Mouse (Mus musculus) 3T3-L1 (cell line): Measurements from ENCODE around the gene Rnf216.
"Not testable (repeated sequence)": the region's sequence is repeated elsewhere in the genome, so short reads cannot be mapped to it uniquely, and the experiment has no call there.

Experiments used
- DNase-seq: peaks from one replicate; pipeline ENCODE4 v3.0.0-alpha.2; 2015; ENCODE audit warnings: low read depth, low spot score

The Rnf216 gene

GRCm38 (mm10) chr5:143112281-143113246, at the start of gene Rnf216:
Rnf216 (minus strand) TSS chr5:143112994.
- peak; percentile 97 for DNase-seq

GRCm38 (mm10) chr5:143155534-143155933, 42.7 kb upstream of the Rnf216 start:
- peak; percentile 64 for DNase-seq

GRCm38 (mm10) chr5:143153756-143154155, 41.0 kb upstream of the Rnf216 start:
- DNase-seq: no peak

- DNase-seq: no peak
Measured at GRCm38 (mm10) chr5:143150044-143150443, 37.2 kb upstream of the Rnf216 start.

- no peak for DNase-seq
Measured at GRCm38 (mm10) chr5:143149536-143149935, 36.7 kb upstream of the Rnf216 start.

- DNase-seq: no peak
Measured at GRCm38 (mm10) chr5:143148661-143149060, 35.9 kb upstream of the Rnf216 start.

GRCm38 (mm10) chr5:143147481-143147880, 34.7 kb upstream of the Rnf216 start, which contains the start of gene Olfr718-ps1:
Olfr718-ps1 (minus strand) TSS chr5:143147581.
- no peak for DNase-seq

GRCm38 (mm10) chr5:143137580-143137979, 24.8 kb upstream of the Rnf216 start:
- no peak for DNase-seq

GRCm38 (mm10) chr5:143135042-143135441, 22.2 kb upstream of the Rnf216 start:
- peak; percentile 76 for DNase-seq

GRCm38 (mm10) chr5:143134216-143135010, 21.6 kb upstream of the Rnf216 start:
- not testable (repeated sequence) for DNase-seq

GRCm38 (mm10) chr5:143132935-143133514, 20.2 kb upstream of the Rnf216 start:
- no peak for DNase-seq

GRCm38 (mm10) chr5:143130342-143130741, 17.5 kb upstream of the Rnf216 start:
- DNase-seq: peak; percentile 32

GRCm38 (mm10) chr5:143129101-143129500, 16.3 kb upstream of the Rnf216 start:
- DNase-seq: no peak

GRCm38 (mm10) chr5:143127837-143128236, 15.0 kb upstream of the Rnf216 start:
- DNase-seq: no peak

- no peak for DNase-seq
Measured at GRCm38 (mm10) chr5:143126908-143127307, 14.1 kb upstream of the Rnf216 start.

GRCm38 (mm10) chr5:143126089-143126488, 13.3 kb upstream of the Rnf216 start:
- no peak for DNase-seq

- no peak for DNase-seq
Measured at GRCm38 (mm10) chr5:143125601-143126000, 12.8 kb upstream of the Rnf216 start.

GRCm38 (mm10) chr5:143124805-143125378, 12.1 kb upstream of the Rnf216 start:
- no peak for DNase-seq

- no peak for DNase-seq
Measured at GRCm38 (mm10) chr5:143122673-143123072, 9.9 kb upstream of the Rnf216 start.

GRCm38 (mm10) chr5:143122125-143122524, 9.3 kb upstream of the Rnf216 start:
- DNase-seq: no peak

GRCm38 (mm10) chr5:143106842-143107241, 6.0 kb downstream of the Rnf216 start:
- no peak for DNase-seq
